ENCODE assay signal across 23 mouse cellular contexts in the genomic region with DNA sequence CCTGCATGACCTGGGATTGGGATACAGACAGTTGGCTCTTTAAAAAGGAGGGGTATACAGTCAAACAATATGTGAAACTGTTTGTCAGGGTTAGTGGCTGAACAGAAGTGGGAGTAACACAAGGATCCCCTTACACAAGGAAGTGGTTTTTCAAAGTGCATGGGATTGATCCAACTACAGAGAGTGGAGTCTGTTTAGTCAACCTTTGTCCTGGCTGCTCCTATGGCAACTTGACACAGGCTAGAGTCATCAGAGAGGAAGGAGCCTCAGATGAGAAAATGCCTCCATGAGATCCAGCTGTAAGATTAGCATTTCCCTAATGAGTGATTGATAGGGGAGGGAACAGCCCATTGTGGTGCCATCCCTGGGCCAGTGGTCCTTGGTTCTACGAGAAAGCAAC. TPM values are rescaled to one million over a fixed set of nuclear protein-coding genes. Genes with fewer than 3 reads are reported as not detected.
DNase-seq lines count a peak whose midpoint lies in the region; ATAC-seq and TF ChIP-seq lines count a peak whose summit lies in the region.
"Had no signal": no experiment of that assay in that cellular context is flagged by ENCODE, and none has a peak within 500 bp of the region (broad histone marks: within the 10 kb centered on the region; RNA-seq: fewer than 3 reads in every experiment).

No protein-coding gene starts in this region.

- no peak for TF ChIP-seq CTCF in heart, adult 2 months (IDR thresholded peaks at IDR 0.05)

- no peaks in the 10 kb centered on the region for H3K36me3 ChIP-seq in heart, adult 2 months (ENCODE audit: control insufficient read depth, insufficient read depth, low read length)
- H3K36me3 ChIP-seq in forebrain, embryonic 13.5 days (ENCODE audit: poor library complexity, severe bottlenecking) = no peaks in the 10 kb centered on the region
- no peaks in the 10 kb centered on the region for H3K36me3 ChIP-seq in midbrain, embryonic 11.5 days (ENCODE audit: control insufficient read depth, insufficient read depth, low read length)
- H3K36me3 ChIP-seq: forebrain, embryonic 10.5 days; heart, embryonic 10.5 days; kidney, embryonic 15.5 days; midbrain, embryonic 12.5 days; neural tube, embryonic 15.5 days had no signal

- DNase-seq in heart, adult 11 months = peak; percentile 74
- DNase-seq in heart, adult 2 months = no peak
- DNase-seq in lung, postnatal 36 days = peak; percentile 58
- DNase-seq in lung, postnatal 10 days = no peak
- DNase-seq in large intestine, adult 2 months (ENCODE audit: low read depth, low spot score) = peak; percentile 72
- DNase-seq in midbrain, embryonic 11.5 days (ENCODE audit: low spot score, missing footprints) = no peak
- DNase-seq: adrenal gland, postnatal 36 days; cerebellum, adult 11 months; cerebellum, postnatal 10 days; forebrain, postnatal 0 days; heart, postnatal 4 days; thymus, postnatal 25 days had no signal

- H3K79me2 ChIP-seq in heart, adult 2 months (replicated peaks; ENCODE audit: control insufficient read depth, insufficient read depth, low read length) = no peaks in the 10 kb centered on the region

- no peaks in the 10 kb centered on the region for H3K9me3 ChIP-seq in forebrain, embryonic 13.5 days (replicated peaks)
- no peaks in the 10 kb centered on the region for H3K9me3 ChIP-seq in midbrain, embryonic 11.5 days (ENCODE audit: control insufficient read depth, low read length)
- H3K9me3 ChIP-seq: forebrain, embryonic 10.5 days; heart, embryonic 10.5 days; kidney, embryonic 15.5 days; midbrain, embryonic 12.5 days; neural tube, embryonic 15.5 days had no signal

- no peak overlapping the region for H3K9ac ChIP-seq in heart, adult 2 months (ENCODE audit: low read depth, low read length)
- no peak overlapping the region for H3K9ac ChIP-seq in forebrain, embryonic 13.5 days
- no peak overlapping the region for H3K9ac ChIP-seq in midbrain, embryonic 11.5 days (ENCODE audit: low read length)
- H3K9ac ChIP-seq: forebrain, postnatal 0 days; hindbrain, embryonic 14.5 days; kidney, embryonic 15.5 days; midbrain, embryonic 12.5 days; neural tube, embryonic 15.5 days had no signal

- no peak overlapping the region for H3K4me2 ChIP-seq in forebrain, embryonic 13.5 days
- H3K4me2 ChIP-seq in midbrain, embryonic 11.5 days = no peak overlapping the region
- H3K4me2 ChIP-seq: hindbrain, embryonic 14.5 days; kidney, embryonic 15.5 days; liver, embryonic 11.5 days; midbrain, embryonic 12.5 days; neural tube, embryonic 15.5 days had no signal

- no peak for ATAC-seq in forebrain, embryonic 13.5 days
- ATAC-seq in midbrain, embryonic 11.5 days (ENCODE audit: low FRiP score) = no peak
- ATAC-seq: CD4-positive, CD25-positive, alpha-beta regulatory T cell, adult 4 months; forebrain, postnatal 0 days; inflammation-experienced regulatory T-cells, adult 6 months had no signal

- H3K27ac ChIP-seq in heart, adult 2 months = no peak overlapping the region
- H3K27ac ChIP-seq in forebrain, embryonic 13.5 days = no peak overlapping the region
- no peak overlapping the region for H3K27ac ChIP-seq in midbrain, embryonic 11.5 days (ENCODE audit: low read depth, low read length)
- H3K27ac ChIP-seq: forebrain, embryonic 10.5 days; heart, embryonic 10.5 days; hindbrain, embryonic 14.5 days; kidney, embryonic 15.5 days; layer of hippocampus, adult 2 months; midbrain, embryonic 12.5 days; neural tube, embryonic 15.5 days had no signal

- no peak for TF ChIP-seq POLR2A in heart, adult 2 months (IDR thresholded peaks at IDR 0.05; ENCODE audit: insufficient read depth, low read depth, low read length)

- no peaks in the 10 kb centered on the region for H3K27me3 ChIP-seq in heart, adult 2 months (ENCODE audit: control insufficient read depth, insufficient read depth, low read length)
- H3K27me3 ChIP-seq in forebrain, embryonic 13.5 days = peaks cover 5% of the 10 kb centered on the region; the same call in 1 of the 2 replicates
- H3K27me3 ChIP-seq in midbrain, embryonic 11.5 days (ENCODE audit: control insufficient read depth, insufficient read depth, low read length) = no peaks in the 10 kb centered on the region
- H3K27me3 ChIP-seq: neural tube, embryonic 15.5 days had no signal

- intact Hi-C loops in heart, adult 2 months (cut with DNase I) = no loop called here

- no peaks in the 10 kb centered on the region for H3K4me1 ChIP-seq in heart, adult 2 months (ENCODE audit: control insufficient read depth, insufficient read depth, low read length)
- no peaks in the 10 kb centered on the region for H3K4me1 ChIP-seq in forebrain, embryonic 13.5 days
- no peaks in the 10 kb centered on the region for H3K4me1 ChIP-seq in midbrain, embryonic 11.5 days (ENCODE audit: control insufficient read depth, insufficient read depth, low read length)
- H3K4me1 ChIP-seq: forebrain, embryonic 10.5 days; heart, embryonic 10.5 days; midbrain, embryonic 12.5 days; neural tube, embryonic 15.5 days had no signal

- H3K4me3 ChIP-seq in heart, adult 2 months = no peak overlapping the region
- H3K4me3 ChIP-seq in forebrain, embryonic 13.5 days = no peak overlapping the region
- H3K4me3 ChIP-seq in midbrain, embryonic 11.5 days (ENCODE audit: low read depth, low read length) = no peak overlapping the region
- H3K4me3 ChIP-seq: forebrain, embryonic 10.5 days; heart, embryonic 10.5 days; kidney, embryonic 15.5 days; layer of hippocampus, adult 2 months; midbrain, embryonic 12.5 days; neural tube, embryonic 15.5 days had no signal

- whole genome bisulfite sequencing in heart, adult 2 months = 55% methylated on average over 1 of the region's 1 CpGs
- 29% methylated on average over 1 of the region's 1 CpGs for WGBS in large intestine, adult 2 months
- 44% methylated on average over 1 of the region's 1 CpGs for WGBS in forebrain, embryonic 13.5 days
- WGBS in midbrain, embryonic 11.5 days = 66% methylated on average over 1 of the region's 1 CpGs

- TF ChIP-seq EP300 in heart, adult 2 months (IDR thresholded peaks at IDR 0.05; ENCODE audit: insufficient read depth, low read depth, low read length) = no peak

RNA-seq across cellular contexts. Expression of gene Hmga1b, which starts 5.6 kb away (rescaled TPM):
- 10 to 100 TPM; 24.5 to 31.4 TPM for total RNA-seq in heart, adult 2 months (2021)
- polyA plus RNA-seq in heart, adult 2 months (2012; rRNA removed) = 0.57 and 1.4 TPM in 2 replicates
- polyA plus RNA-seq in large intestine, adult 2 months (2012; rRNA removed) = 1.9 and 2.1 TPM in 2 replicates
- polyA plus RNA-seq in forebrain, embryonic 13.5 days (2015; fragmentation: Nextera tagmentation; extraction: Ambion mirVana) = 2.7 and 4.0 TPM in 2 replicates
- 8.2 and 9.1 TPM in 2 replicates for polyA plus RNA-seq in midbrain, embryonic 11.5 days (2014; fragmentation: Nextera tagmentation; extraction: Ambion mirVana)

RNA-seq across cellular contexts. Expression of gene Rfng, which starts 15.8 kb away (rescaled TPM):
- total RNA-seq in heart, adult 2 months (2021) = 10 to 100 TPM; 11.9 to 12.5 TPM
- 28.6 and 30.0 TPM in 2 replicates for polyA plus RNA-seq in heart, adult 2 months (2012; rRNA removed)
- polyA plus RNA-seq in large intestine, adult 2 months (2012; rRNA removed) = 60.4 and 73.4 TPM in 2 replicates
- polyA plus RNA-seq in forebrain, embryonic 13.5 days (2015; fragmentation: Nextera tagmentation; extraction: Ambion mirVana) = 58.4 and 63.1 TPM in 2 replicates
- 28.2 and 30.6 TPM in 2 replicates for polyA plus RNA-seq in midbrain, embryonic 11.5 days (2014; fragmentation: Nextera tagmentation; extraction: Ambion mirVana)

RNA-seq across cellular contexts. Expression of gene Gps1, which starts 15.9 kb away (rescaled TPM):
- total RNA-seq in heart, adult 2 months (2021) = 10 to 100 TPM; 54.4 to 55.8 TPM
- polyA plus RNA-seq in heart, adult 2 months (2012; rRNA removed) = 85.9 and 129 TPM in 2 replicates
- polyA plus RNA-seq in large intestine, adult 2 months (2012; rRNA removed) = 124 and 130 TPM in 2 replicates
- polyA plus RNA-seq in forebrain, embryonic 13.5 days (2015; fragmentation: Nextera tagmentation; extraction: Ambion mirVana) = 261 and 280 TPM in 2 replicates
- 254 and 269 TPM in 2 replicates for polyA plus RNA-seq in midbrain, embryonic 11.5 days (2014; fragmentation: Nextera tagmentation; extraction: Ambion mirVana)

RNA-seq across cellular contexts. Expression of gene Dus1l, which starts 28.0 kb away (rescaled TPM):
- total RNA-seq in heart, adult 2 months (2021) = 10 to 100 TPM; 23.3 to 23.5 TPM
- polyA plus RNA-seq in heart, adult 2 months (2012; rRNA removed) = 20.6 and 26.4 TPM in 2 replicates
- 41.7 and 42.1 TPM in 2 replicates for polyA plus RNA-seq in large intestine, adult 2 months (2012; rRNA removed)
- 58.6 and 67.7 TPM in 2 replicates for polyA plus RNA-seq in forebrain, embryonic 13.5 days (2015; fragmentation: Nextera tagmentation; extraction: Ambion mirVana)
- polyA plus RNA-seq in midbrain, embryonic 11.5 days (2014; fragmentation: Nextera tagmentation; extraction: Ambion mirVana) = 73.6 and 76.9 TPM in 2 replicates

RNA-seq across cellular contexts. Expression of gene Cbr2, which starts 36.3 kb away (rescaled TPM):
- total RNA-seq in heart, adult 2 months (2021) = 10 to 100 TPM; 17.7 to 19.4 TPM
- polyA plus RNA-seq in heart, adult 2 months (2012; rRNA removed) = 42.3 and 379 TPM in 2 replicates
- polyA plus RNA-seq in large intestine, adult 2 months (2012; rRNA removed) = 4.4 and 6.9 TPM in 2 replicates
- 0.26 TPM in 1 of 2 replicates, not detected in the other for polyA plus RNA-seq in forebrain, embryonic 13.5 days (2015; fragmentation: Nextera tagmentation; extraction: Ambion mirVana)
- polyA plus RNA-seq in midbrain, embryonic 11.5 days (2014; fragmentation: Nextera tagmentation; extraction: Ambion mirVana) = 1.00 and 1.1 TPM in 2 replicates
- polyA plus RNA-seq: CD4-positive, CD25-positive, alpha-beta regulatory T cell, adult 4 months; inflammation-experienced regulatory T-cells, adult 6 months had no signal

Comparison
In these comparisons a context has a peak if more than half of its experiments do, and no peak if none do; other contexts are left out.
1. DNase-seq: peak in heart, adult 11 months (single experiment), lung, postnatal 36 days (single experiment) and large intestine, adult 2 months (single experiment); none in heart, adult 2 months (0 of 2), lung, postnatal 10 days (single experiment) and midbrain, embryonic 11.5 days (single experiment).